Mouse (Mus musculus): ENCODE data around the gene Slc18b1.

DNA sequence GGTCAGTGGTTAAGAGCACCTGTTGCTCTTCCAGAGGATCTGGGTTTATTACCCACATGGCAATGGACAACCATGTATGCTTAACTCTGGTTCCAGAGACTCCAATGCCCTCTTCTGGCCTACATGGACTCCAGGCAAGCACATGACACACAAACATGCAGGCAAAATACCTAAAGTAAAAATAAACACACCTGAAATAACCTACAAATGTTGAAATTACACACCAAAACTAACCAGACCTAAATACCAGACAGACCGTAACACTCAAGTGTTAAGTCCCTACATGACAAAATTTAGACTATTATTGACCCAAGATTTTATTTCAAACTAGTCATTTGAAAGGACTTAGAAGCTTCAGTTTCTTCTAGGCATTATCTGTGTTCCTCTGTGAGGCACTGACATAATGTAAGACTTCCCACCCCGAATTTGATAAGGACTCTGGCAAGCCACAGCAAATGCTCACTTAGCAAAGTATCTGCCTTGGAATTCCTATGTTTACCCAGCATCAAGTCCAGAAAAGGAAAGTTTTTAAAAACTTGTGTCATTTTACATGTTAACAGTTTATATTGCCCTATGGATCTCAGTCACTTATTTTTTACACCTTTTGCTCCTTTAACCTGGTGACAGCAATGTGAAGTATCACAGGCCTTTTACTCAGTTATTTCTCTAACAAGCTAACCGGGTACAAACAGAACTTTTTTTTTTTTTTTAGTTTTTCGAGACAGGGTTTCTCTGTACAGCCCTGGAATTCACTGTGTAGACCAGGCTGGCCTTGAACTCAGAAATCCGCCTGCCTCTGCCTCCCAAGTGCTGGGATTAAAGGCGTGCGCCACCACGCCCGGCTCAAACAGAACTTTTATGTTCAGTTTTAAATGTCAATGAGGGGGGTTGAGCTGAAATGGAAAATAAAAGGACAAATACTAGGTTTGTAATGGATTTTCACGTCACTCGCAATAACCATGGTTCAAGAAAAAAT lies 14.7 kb upstream of the Slc18b1 start:
- TF ChIP-seq TAL1 (IDR thresholded peaks at IDR 0.05; ENCODE audit: low read length) (no peak), GATA1 (IDR thresholded peaks at IDR 0.05; ENCODE audit: low read length) (no peak)

Measured in erythroblast, embryonic 14.5 days (primary cell).